Mouse (Mus musculus) v-Abl transformed pro-B cells (cell line): Measurements from ENCODE around the gene Fez1.

Source experiments
- in situ Hi-C, 2 experiments: fragments of 400-800 bp; cut with MboI; formaldehyde crosslinking; loops; one replicate each; pipeline ENCODE4 v1.15.1; 2025; ENCODE audit not compliant: unreplicated experiment in 2 of 2

The Fez1 gene

DNA sequence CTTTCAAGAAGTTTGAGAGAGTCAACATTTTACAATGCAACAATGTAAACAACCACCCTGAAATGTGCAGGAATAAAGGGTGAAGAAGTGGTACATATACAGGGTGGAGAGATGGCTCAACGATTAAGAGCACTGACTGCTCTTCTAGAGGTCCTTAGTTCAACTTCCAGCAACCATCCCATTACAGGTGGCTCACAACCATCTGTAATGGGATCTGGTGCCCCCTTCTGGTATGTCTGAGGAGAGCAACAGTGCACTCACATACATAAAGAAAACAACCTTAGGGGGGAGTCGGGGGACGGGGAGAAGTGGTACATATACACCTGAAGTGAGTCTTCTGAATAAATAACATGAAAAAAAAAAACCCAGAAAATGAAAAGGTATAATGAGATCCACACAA lies 63.6 kb downstream of the Fez1 start:
- in situ Hi-C loops = loop anchor here in 1 of 2 experiments (25.0 kb wide), 1 partner anchor 448 kb away; the partner anchor contains the start of gene Gm7257

DNA sequence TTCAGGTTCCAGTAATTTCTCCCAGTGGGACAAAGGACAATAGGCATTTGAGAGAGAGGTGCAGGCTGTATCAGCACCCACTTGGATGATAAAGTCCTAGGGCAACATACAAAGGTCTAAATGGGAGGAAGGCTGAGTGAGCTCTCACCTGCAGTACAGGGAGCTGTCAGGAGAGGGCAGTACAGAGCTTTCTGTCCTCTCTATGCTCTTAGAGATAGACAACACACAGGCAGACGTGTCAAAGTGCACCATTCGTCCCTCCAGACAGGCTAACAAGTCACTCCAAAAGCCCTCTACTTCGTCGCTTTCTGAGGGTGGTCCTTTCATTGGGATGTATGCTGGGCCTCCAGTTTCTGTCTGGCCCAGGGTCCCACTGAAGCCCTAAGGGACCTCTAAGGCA lies 68.9 kb downstream of the Fez1 start:
- in situ Hi-C loops = loop anchor here (10.0 to 25.0 kb wide), 2 partner anchors 334 to 453 kb away; partner anchors contain the start of gene Gm7257 (in 1 of the 2)

GRCm38 (mm10) chr9:36893413-36893990 lies 71.8 kb downstream of the Fez1 start:
- in situ Hi-C loops = loop anchor here (10.0 to 25.0 kb wide), 2 partner anchors 331 to 456 kb away; partner anchors contain the start of gene Gm7257 (in 1 of the 2)

GRCm38 (mm10) chr9:36894242-36894641 lies 72.6 kb downstream of the Fez1 start:
- in situ Hi-C loops = loop anchor here (10.0 to 25.0 kb wide), 2 partner anchors 331 to 457 kb away; partner anchors contain the start of gene Gm7257 (in 1 of the 2)

DNA sequence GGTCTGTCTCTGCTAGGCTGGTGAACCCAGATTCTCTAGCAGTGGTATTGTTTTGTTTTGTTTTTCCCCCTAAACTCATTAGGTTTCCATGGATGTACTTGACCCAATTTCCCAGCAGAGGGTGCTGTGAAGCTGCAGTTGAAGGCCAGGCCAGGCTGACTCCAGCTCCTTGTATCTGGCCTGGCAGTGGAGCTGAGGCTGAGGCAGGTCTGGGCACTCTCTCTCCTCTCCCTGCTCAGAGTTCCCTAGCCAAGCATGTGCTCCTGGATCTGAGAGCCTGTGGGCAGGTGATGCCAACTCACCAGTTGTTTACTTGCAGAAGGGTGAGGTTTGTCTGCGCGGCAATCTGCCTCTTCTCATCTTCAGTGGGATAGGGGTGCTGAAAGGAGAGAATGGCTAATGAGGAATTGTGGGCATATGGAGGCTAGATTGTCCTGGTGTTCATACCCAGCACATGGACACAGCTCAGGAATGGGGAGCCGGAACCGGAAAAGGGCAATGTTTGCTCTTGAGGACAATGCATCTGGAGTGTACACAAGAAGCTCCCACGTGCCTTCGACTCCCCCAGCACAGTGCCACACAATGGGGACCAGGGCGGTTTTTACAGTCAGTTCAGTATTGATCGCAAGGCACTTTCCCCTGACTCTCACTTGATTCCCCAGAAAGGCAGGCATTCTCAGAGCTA lies 73.5 kb downstream of the Fez1 start:
- in situ Hi-C loops = loop anchor here (10.0 to 25.0 kb wide), 2 partner anchors 330 to 458 kb away; partner anchors contain the start of gene Gm7257 (in 1 of the 2)

DNA sequence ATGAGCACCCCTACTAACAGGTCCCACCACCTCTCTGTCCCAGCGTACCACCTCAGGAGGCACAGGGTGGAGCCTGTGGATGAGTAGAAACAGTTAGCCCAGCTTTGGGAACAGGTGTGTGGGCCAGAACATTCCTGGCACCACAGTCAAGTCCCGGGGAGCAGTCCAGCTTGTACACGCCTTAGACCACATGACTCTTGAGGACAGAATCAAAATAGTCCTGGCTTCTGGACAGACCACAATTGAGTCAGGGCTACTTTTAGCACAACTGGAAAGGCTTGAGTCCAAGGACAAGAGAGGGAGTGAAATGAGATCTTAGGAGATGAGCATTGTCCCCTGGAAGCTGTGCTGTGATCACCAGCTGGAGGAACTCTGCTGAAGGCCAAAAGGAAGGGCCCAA lies 76.9 kb downstream of the Fez1 start:
- in situ Hi-C loops = loop anchor here (10.0 to 25.0 kb wide), 2 partner anchors 326 to 461 kb away; partner anchors contain the start of gene Gm7257 (in 1 of the 2)

- in situ Hi-C loops = no loop called here
Measured at GRCm38 (mm10) chr9:36900464-36900863, 78.8 kb downstream of the Fez1 start.

DNA sequence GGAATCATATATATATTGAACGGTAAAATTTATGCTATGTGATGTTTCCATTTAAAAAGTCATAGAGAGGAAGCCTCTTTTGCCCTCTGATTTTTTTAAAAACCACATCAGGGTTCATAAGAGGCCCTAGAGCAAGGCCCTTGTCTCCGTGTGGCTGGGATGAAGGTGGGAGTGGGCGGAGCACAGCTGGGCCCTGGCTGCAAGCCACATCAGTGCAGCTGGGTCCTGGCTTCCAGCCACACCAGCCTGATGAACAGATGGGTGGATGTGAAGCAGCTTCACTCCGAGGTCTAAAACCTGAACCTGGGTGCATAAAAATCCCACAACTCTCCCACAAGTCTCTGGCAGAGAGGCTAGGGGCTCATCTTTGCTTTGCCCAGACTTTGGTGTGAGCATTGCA lies 83.8 kb downstream of the Fez1 start:
- in situ Hi-C loops = no loop called here

- in situ Hi-C loops = no loop called here
Measured at GRCm38 (mm10) chr9:36916362-36916761, 94.7 kb downstream of the Fez1 start.

- in situ Hi-C loops = no loop called here
Measured at GRCm38 (mm10) chr9:36916915-36917314, 95.3 kb downstream of the Fez1 start.

DNA sequence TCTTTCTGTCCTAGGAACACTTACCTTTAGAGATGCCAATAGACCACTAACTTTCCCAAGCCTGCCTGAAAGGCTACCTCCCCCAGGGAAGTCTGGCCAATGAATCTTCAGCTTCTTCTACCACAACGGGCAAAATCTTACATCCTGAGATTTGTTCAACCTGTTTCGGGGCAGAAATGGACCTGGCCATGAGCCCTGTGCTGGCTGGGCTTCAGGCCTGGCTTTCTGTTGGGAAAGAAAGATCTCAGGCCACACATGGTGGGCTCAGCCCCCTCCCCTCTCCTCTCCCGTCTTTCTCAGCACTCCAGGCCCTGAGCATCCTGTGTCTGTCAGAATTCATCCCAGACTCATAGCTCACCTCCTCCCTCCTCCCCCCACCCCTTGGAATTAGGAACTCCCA lies 96.9 kb downstream of the Fez1 start:
- in situ Hi-C loops = no loop called here

- in situ Hi-C loops = no loop called here
Measured at GRCm38 (mm10) chr9:36919472-36919871, 97.8 kb downstream of the Fez1 start.

DNA sequence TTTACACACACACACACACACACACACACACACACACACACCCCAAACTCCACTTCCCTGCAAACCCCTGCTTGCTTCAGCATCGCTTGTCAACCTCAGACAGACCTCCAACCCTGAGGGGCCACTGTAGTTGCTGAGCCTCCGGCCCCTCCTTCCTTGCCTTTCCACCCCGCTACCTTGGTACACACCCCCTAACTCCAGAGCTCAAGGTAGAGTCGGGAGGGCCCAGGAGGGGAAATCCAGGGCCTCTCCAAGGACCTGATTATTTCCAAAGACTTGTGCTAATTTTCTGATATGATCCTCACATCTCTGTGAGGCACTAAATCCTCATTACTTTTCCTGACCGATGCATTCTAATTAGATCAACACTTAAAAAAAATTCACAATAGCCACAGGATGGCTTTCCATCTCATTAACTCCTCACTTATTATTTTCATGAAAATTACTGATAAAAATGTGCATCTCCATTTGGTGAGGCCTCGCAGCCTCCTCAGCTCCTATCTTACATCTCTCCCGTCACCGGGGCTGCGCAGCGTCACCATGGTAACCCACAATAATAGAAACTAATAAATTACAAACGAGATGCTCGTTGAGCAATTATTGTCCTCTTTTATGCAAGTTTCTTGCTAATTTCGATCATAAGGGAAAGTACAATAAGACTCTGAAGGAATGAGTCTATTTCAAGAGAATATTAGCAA lies 100.2 kb downstream of the Fez1 start:
- in situ Hi-C loops = no loop called here

GRCm38 (mm10) chr9:36923753-36924152 lies 102.1 kb downstream of the Fez1 start:
- in situ Hi-C loops = no loop called here
